Mouse (Mus musculus): Measurements from ENCODE around the gene Shox2.

DNA sequence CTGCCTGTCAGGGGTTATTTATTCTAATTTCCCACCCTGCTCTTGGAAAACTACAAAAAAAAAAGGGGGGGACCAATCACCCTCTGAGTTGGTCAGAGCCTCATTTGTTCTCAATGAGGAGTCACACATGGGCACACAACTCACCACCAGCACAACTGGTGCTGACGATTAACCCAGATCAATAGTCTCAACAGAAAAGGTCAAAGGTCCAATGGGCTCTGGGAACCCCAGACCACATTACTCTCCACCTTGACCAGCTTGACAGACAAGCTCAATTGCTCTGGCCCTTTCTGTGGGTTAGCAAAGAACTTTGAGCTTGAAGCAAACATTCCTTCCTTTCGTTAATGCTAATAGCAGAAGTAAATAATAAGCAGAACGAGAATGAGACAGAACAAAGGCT, 16.7 kb downstream of the Shox2 start:
- no peak for TF ChIP-seq CTCF (IDR thresholded peaks at IDR 0.05)
- TF ChIP-seq EP300 (IDR thresholded peaks at IDR 0.05) = no peak

Measured in lung, postnatal 0 days (tissue).